Mouse (Mus musculus): ENCODE data around the gene Micu1. TPM values are rescaled to one million over a fixed set of nuclear protein-coding genes. Genes with fewer than 3 reads are reported as not detected.

Micu1 gene
- polyA plus RNA-seq, 1 experiment from 2014 or later: 75.2 TPM

Other genes with a start within 250 kb of the Micu1 start
- gene Gm10322, start 86.4 kb upstream of the Micu1 start, polyA plus RNA-seq (2014; fragmentation: Nextera tagmentation; extraction: Ambion mirVana): not detected in 2 replicates
- 33.0 and 37.3 TPM in 2 replicates for gene Mcu, start 85.8 kb upstream of the Micu1 start, polyA plus RNA-seq (2014; fragmentation: Nextera tagmentation; extraction: Ambion mirVana)
- gene Dnajb12, start 177.1 kb downstream of the Micu1 start, polyA plus RNA-seq (2014; fragmentation: Nextera tagmentation; extraction: Ambion mirVana): 20.6 and 22.5 TPM in 2 replicates
- gene Ddit4, start 249.4 kb downstream of the Micu1 start, polyA plus RNA-seq (2014; fragmentation: Nextera tagmentation; extraction: Ambion mirVana): 8.8 and 10.5 TPM in 2 replicates